Comparison of ENCODE assay signal across 22 mouse cellular contexts in the genomic region with DNA sequence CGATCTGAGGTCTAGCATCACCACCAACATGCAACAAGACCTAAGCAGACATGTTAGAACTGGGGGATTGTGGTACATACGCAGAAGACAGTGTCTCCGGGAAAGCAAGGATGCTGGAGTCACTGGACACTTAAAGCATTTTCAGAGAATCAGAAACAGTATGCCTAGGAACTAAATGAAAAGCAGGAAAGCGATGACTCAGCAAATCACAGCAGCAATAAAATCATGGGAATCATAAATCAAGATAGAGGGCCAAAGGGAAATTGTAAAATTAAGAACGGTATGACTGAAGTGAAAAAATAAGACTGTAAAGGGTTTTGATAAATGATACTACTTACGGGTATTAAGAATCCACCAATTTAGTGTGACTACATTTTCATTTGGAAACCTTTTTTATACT. TPM values are rescaled to one million over a fixed set of nuclear protein-coding genes. Genes with fewer than 3 reads are reported as not detected.
DNase-seq lines count a peak whose midpoint lies in the region; ATAC-seq and TF ChIP-seq lines count a peak whose summit lies in the region.
"Had no signal": no experiment of that assay in that cellular context is flagged by ENCODE, and none has a peak within 500 bp of the region (broad histone marks: within the 10 kb centered on the region; RNA-seq: fewer than 3 reads in every experiment).

No protein-coding gene starts in this region.

- intact Hi-C loops in heart, postnatal 10 days (cut with DNase I): no loop called here

- no peaks in the 10 kb centered on the region for H3K36me3 ChIP-seq in embryonic facial prominence, embryonic 12.5 days
- H3K36me3 ChIP-seq in embryonic facial prominence, embryonic 10.5 days (replicated peaks): no peaks in the 10 kb centered on the region
- no peaks in the 10 kb centered on the region for H3K36me3 ChIP-seq in heart, embryonic 15.5 days
- no peaks in the 10 kb centered on the region for H3K36me3 ChIP-seq in CH12.LX (replicated peaks in 1 of 2; ENCODE audit: control insufficient read depth in 1 of 2, insufficient read depth in 1 of 2, low read length in 1 of 2)
- H3K36me3 ChIP-seq in forebrain, embryonic 10.5 days (replicated peaks): no peaks in the 10 kb centered on the region
- H3K36me3 ChIP-seq: hindbrain, embryonic 15.5 days had no signal

- 80% methylated on average over 6 of the region's 6 CpGs for WGBS in embryonic facial prominence, embryonic 12.5 days
- WGBS in embryonic facial prominence, embryonic 10.5 days: 93% methylated on average over 6 of the region's 6 CpGs
- WGBS in heart, embryonic 15.5 days: 81% methylated on average over 6 of the region's 6 CpGs
- 94% methylated on average over 6 of the region's 6 CpGs for WGBS in forebrain, embryonic 10.5 days

- H3K27ac ChIP-seq in embryonic facial prominence, embryonic 12.5 days: peak overlapping the region; percentile 54; the same call in 1 of the 2 replicates
- H3K27ac ChIP-seq in embryonic facial prominence, embryonic 10.5 days (replicated peaks): no peak overlapping the region
- peak overlapping the region; percentile 71 for H3K27ac ChIP-seq in heart, embryonic 15.5 days
- H3K27ac ChIP-seq in CH12.LX (ENCODE audit: insufficient read depth, low read depth): no peak overlapping the region
- H3K27ac ChIP-seq in forebrain, embryonic 10.5 days: no peak overlapping the region
- H3K27ac ChIP-seq: forebrain, embryonic 13.5 days; heart, adult 2 months; hindbrain, embryonic 15.5 days had no signal

- TF ChIP-seq EP300 in CH12.LX (IDR thresholded peaks at IDR 0.05; ENCODE audit: low read length): no peak

- no peaks in the 10 kb centered on the region for H3K9me3 ChIP-seq in embryonic facial prominence, embryonic 12.5 days
- H3K9me3 ChIP-seq in embryonic facial prominence, embryonic 10.5 days: no peaks in the 10 kb centered on the region
- no peaks in the 10 kb centered on the region for H3K9me3 ChIP-seq in heart, embryonic 15.5 days (replicated peaks)
- H3K9me3 ChIP-seq in CH12.LX (replicated peaks; ENCODE audit: low read length): no peaks in the 10 kb centered on the region
- H3K9me3 ChIP-seq in forebrain, embryonic 10.5 days: no peaks in the 10 kb centered on the region
- H3K9me3 ChIP-seq: forebrain, embryonic 13.5 days; hindbrain, embryonic 15.5 days had no signal

- H3K4me1 ChIP-seq in embryonic facial prominence, embryonic 12.5 days: no peaks in the 10 kb centered on the region
- H3K4me1 ChIP-seq in embryonic facial prominence, embryonic 10.5 days: 0 out of 2 replicates have a peak, but pooled peaks cover 3% of the 10 kb centered on the region
- peaks cover 14% of the 10 kb centered on the region for H3K4me1 ChIP-seq in heart, embryonic 15.5 days (replicated peaks)
- no peaks in the 10 kb centered on the region; a peak in 1 of 4 replicates for H3K4me1 ChIP-seq in CH12.LX (ENCODE audit: control insufficient read depth in 1 of 2, insufficient read depth in 2 of 2)
- no peaks in the 10 kb centered on the region for H3K4me1 ChIP-seq in forebrain, embryonic 10.5 days
- H3K4me1 ChIP-seq: forebrain, embryonic 13.5 days; hindbrain, embryonic 15.5 days had no signal

- no peak for TF ChIP-seq POLR2A in CH12.LX (IDR thresholded peaks at IDR 0.05; ENCODE audit: low read depth, low read length)

- DNase-seq in embryonic facial prominence, embryonic 10.5 days (ENCODE audit: low spot score): no peak
- DNase-seq in heart, postnatal 10 days: no peak
- DNase-seq in CH12.LX (ENCODE audit: extremely low read depth) (no peak), liver (no peak)
- DNase-seq in mesoderm, embryonic 11.5 days (ENCODE audit: low read depth, low spot score): peak; percentile 17
- DNase-seq in forebrain, embryonic 10.5 days (ENCODE audit: extremely low spot score, low spot score): no peak
- DNase-seq: adrenal gland, postnatal 25 days; B cell, adult 2 months; cerebellum, adult 18-20 months; cerebellum, adult 9-11 months; cerebellum, postnatal 36 days; forebrain, postnatal 0 days; gastrocnemius, postnatal 14 days; heart, adult 2 months had no signal

- no peak for TF ChIP-seq RAD21 in CH12.LX (IDR thresholded peaks at IDR 0.05; ENCODE audit: low read depth, low read length)

- in situ Hi-C loops in CH12.LX (cut with MboI; ENCODE audit: low pct_ligation_motif_present, low pct_unique_long_range_greater_than_20kb, low sequenced_read_pairs): no loop called here

- dilution Hi-C loops in CH12.LX (cut with MboI; ENCODE audit: extremely low pct_ligation_motif_present, extremely low pct_unique_long_range_greater_than_20kb, low sequenced_read_pairs): no loop called here

- H3K4me3 ChIP-seq in embryonic facial prominence, embryonic 12.5 days: no peak overlapping the region
- no peak overlapping the region for H3K4me3 ChIP-seq in embryonic facial prominence, embryonic 10.5 days
- no peak overlapping the region for H3K4me3 ChIP-seq in heart, embryonic 15.5 days
- no peak overlapping the region for H3K4me3 ChIP-seq in CH12.LX (replicated peaks in 1 of 3; ENCODE audit: low read depth in 2 of 3, low read length in 2 of 3, poor library complexity in 1 of 3)
- no peak overlapping the region for H3K4me3 ChIP-seq in forebrain, embryonic 10.5 days
- H3K4me3 ChIP-seq: forebrain, embryonic 13.5 days; heart, adult 2 months; hindbrain, embryonic 15.5 days had no signal

- no peak overlapping the region for H3K9ac ChIP-seq in embryonic facial prominence, embryonic 12.5 days
- H3K9ac ChIP-seq in heart, embryonic 15.5 days: no peak overlapping the region
- H3K9ac ChIP-seq in CH12.LX (ENCODE audit: insufficient read depth, low read depth): no peak overlapping the region
- H3K9ac ChIP-seq: forebrain, embryonic 13.5 days; forebrain, postnatal 0 days; hindbrain, embryonic 15.5 days had no signal

- ATAC-seq in embryonic facial prominence, embryonic 12.5 days (ENCODE audit: insufficient number of reproducible peaks, insufficient read depth, low FRiP score, low TSS enrichment): no peak
- ATAC-seq in heart, embryonic 15.5 days (replicated peaks; ENCODE audit: insufficient number of reproducible peaks, insufficient read depth, low FRiP score, low read depth): no peak
- ATAC-seq: activated CD4-positive, CD25-positive, alpha-beta regulatory T cell, adult 4 months; CD4-positive, CD25-positive, alpha-beta regulatory T cell, adult 4 months; forebrain, embryonic 13.5 days; forebrain, postnatal 0 days; intestine, embryonic 16.5 days; Patski had no signal

- H3K79me2 ChIP-seq in CH12.LX (replicated peaks; ENCODE audit: control insufficient read depth, extremely low read depth, insufficient read depth, poor library complexity, severe bottlenecking): no peaks in the 10 kb centered on the region

- H3K27me3 ChIP-seq in embryonic facial prominence, embryonic 12.5 days: no peaks in the 10 kb centered on the region
- H3K27me3 ChIP-seq in embryonic facial prominence, embryonic 10.5 days (replicated peaks; ENCODE audit: low read depth, poor library complexity, severe bottlenecking): no peaks in the 10 kb centered on the region
- H3K27me3 ChIP-seq in heart, embryonic 15.5 days: no peaks in the 10 kb centered on the region
- no peaks in the 10 kb centered on the region for H3K27me3 ChIP-seq in CH12.LX (replicated peaks)
- no peaks in the 10 kb centered on the region for H3K27me3 ChIP-seq in forebrain, embryonic 10.5 days (ENCODE audit: poor library complexity, severe bottlenecking)
- H3K27me3 ChIP-seq: forebrain, embryonic 13.5 days; hindbrain, embryonic 15.5 days; Patski had no signal

- no peak for TF ChIP-seq CTCF in CH12.LX (conservative IDR thresholded peaks at IDR 0.05 in 1 of 2, IDR thresholded peaks at IDR 0.05 in 1 of 2; ENCODE audit: low read depth in 2 of 2, low read length in 2 of 2)

- no peak overlapping the region for H3K4me2 ChIP-seq in embryonic facial prominence, embryonic 12.5 days (replicated peaks)
- H3K4me2 ChIP-seq in heart, embryonic 15.5 days: peak overlapping the region; percentile 35; the same call in 1 of the 2 replicates
- no peak overlapping the region for H3K4me2 ChIP-seq in CH12.LX (ENCODE audit: insufficient read depth, low read depth, poor library complexity, severe bottlenecking)
- H3K4me2 ChIP-seq: forebrain, embryonic 13.5 days; hindbrain, embryonic 15.5 days had no signal

TF ChIP-seq in CH12.LX, 34 proteins besides CTCF, POLR2A, EP300 and RAD21:
- no peak for TF ChIP-seq ZC3H11A (IDR thresholded peaks at IDR 0.05; ENCODE audit: low read depth, low read length)
- peak; percentile 87 for TF ChIP-seq MAFK (IDR thresholded peaks at IDR 0.05; ENCODE audit: insufficient replicate concordance, low read length)
- TF ChIP-seq USF2 (conservative IDR thresholded peaks at IDR 0.05; ENCODE audit: low read depth, low read length): no peak
- no peak for TF ChIP-seq NELFE (IDR thresholded peaks at IDR 0.05; ENCODE audit: low read depth, low read length)

RNA-seq across cellular contexts. Expression of a gene that starts 27.9 kb away (rescaled TPM):
- 3.2 and 4.0 TPM in 2 replicates for polyA plus RNA-seq in embryonic facial prominence, embryonic 12.5 days (2016; fragmentation: Nextera tagmentation; extraction: Ambion mirVana)
- 0.88 and 1.3 TPM in 2 replicates for polyA plus RNA-seq in embryonic facial prominence, embryonic 10.5 days (2016; fragmentation: Nextera tagmentation; extraction: Ambion mirVana)
- 0.47 and 0.85 TPM in 2 replicates for polyA plus RNA-seq in heart, embryonic 15.5 days (2015; fragmentation: Nextera tagmentation; extraction: Ambion mirVana)
- total RNA-seq in heart, postnatal 10 days (2021): under 1 TPM; 0.14 to 0.35 TPM
- total RNA-seq in CH12.LX (2012; rRNA removed) (0.08 and 0.13 TPM in 2 replicates), CH12.LX (2014; rRNA removed) (0.08 and 0.19 TPM in 2 replicates)
- 0.23 TPM in 1 of 2 replicates, not detected in the other for polyA plus RNA-seq in CH12.LX (2012; ENCODE audit: insufficient read length, low read depth)
- polyA plus RNA-seq in forebrain, embryonic 10.5 days (2016; fragmentation: Nextera tagmentation; extraction: Ambion mirVana): 0.79 and 0.87 TPM in 2 replicates
- total RNA-seq: gastrocnemius, postnatal 14 days had no signal
- polyA plus RNA-seq: activated CD4-positive, CD25-positive, alpha-beta regulatory T cell, adult 4 months; CD4-positive, CD25-positive, alpha-beta regulatory T cell, adult 4 months had no signal

Comparison
In these comparisons a context has a peak if more than half of its experiments do, and no peak if none do; other contexts are left out.
1. H3K27ac ChIP-seq: peak in embryonic facial prominence, embryonic 12.5 days (single experiment) and heart, embryonic 15.5 days (single experiment); none in embryonic facial prominence, embryonic 10.5 days (single experiment), CH12.LX (single experiment) and forebrain, embryonic 10.5 days (single experiment).